Mouse (Mus musculus): Measurements from ENCODE around the gene Arf5.

- no peak for TF ChIP-seq ZC3H11A (IDR thresholded peaks at IDR 0.05; ENCODE audit: low read depth, low read length)
- TF ChIP-seq TCF12 (IDR thresholded peaks at IDR 0.05; ENCODE audit: low read depth, low read length): no peak
- no peak for TF ChIP-seq MYC (IDR thresholded peaks at IDR 0.05; ENCODE audit: low read depth, low read length)
- TF ChIP-seq CTCF (IDR thresholded peaks at IDR 0.05 in 2 of 3, conservative IDR thresholded peaks at IDR 0.05 in 1 of 3; ENCODE audit: control insufficient read depth in 1 of 3, insufficient read depth in 1 of 3, low read depth in 2 of 3, low read length in 3 of 3, poor library complexity in 1 of 3, severe bottlenecking in 1 of 3): peak in 1 of 3 experiments; percentile 8; a peak in 1 of 6 replicates
- TF ChIP-seq EP300 (IDR thresholded peaks at IDR 0.05; ENCODE audit: low read depth in 1 of 2, low read length in 2 of 2): no peak
- no peak for TF ChIP-seq MYB (IDR thresholded peaks at IDR 0.05; ENCODE audit: low read depth, low read length)
- no peak for TF ChIP-seq MXI1 (IDR thresholded peaks at IDR 0.05; ENCODE audit: low read depth, low read length)
- no peak for TF ChIP-seq MAZ (IDR thresholded peaks at IDR 0.05; ENCODE audit: low read depth, low read length)
Measured at GRCm38 (mm10) chr6:28470621-28471020, 47.3 kb downstream of the Arf5 start.

Data from MEL (cell line).